Mouse (Mus musculus): ENCODE measurements around the gene Bcas2. TPM values are rescaled to one million over a fixed set of nuclear protein-coding genes. Genes with fewer than 3 reads are reported as not detected.
"Not testable (repeated sequence)": the region's sequence is repeated elsewhere in the genome, so short reads cannot be mapped to it uniquely, and the experiment has no call there.

Bcas2 gene
- total RNA-seq, 2 experiments from 2014 or later: 66.8 to 75.5 TPM

DNA sequence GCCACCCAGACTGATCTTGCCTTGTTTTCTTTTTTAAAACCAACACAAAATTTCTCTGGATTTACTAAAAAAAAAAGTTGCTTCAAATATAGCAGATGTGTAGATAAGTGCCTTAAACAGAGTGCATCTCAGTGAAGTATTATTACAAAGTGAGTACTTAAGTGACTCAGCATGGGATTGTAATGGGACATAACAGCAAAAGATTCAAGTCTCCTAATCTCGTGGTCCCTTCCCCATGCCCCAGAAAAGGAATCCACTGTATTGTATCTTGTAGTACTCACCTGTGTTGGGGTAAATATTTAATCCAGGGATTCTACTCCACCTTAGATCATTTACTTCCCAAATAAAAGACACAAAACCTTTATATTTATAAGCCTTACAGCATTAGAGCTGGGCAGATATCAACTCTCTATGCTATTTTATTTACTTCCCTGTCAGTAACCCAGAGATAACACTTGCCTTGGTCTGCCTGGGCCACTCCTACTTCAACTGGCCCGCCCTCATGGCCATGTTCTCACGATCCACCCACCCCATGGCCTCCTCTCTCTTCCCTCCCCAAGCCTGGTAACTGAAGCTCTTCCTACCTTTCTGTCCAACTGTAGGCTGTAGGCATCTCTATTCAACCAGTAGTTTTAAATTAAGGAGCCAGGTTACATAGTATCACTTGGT, 12.1 kb upstream of the Bcas2 start:
- DNase-seq (ENCODE audit: low spot score in 2 of 2): no peak

DNA sequence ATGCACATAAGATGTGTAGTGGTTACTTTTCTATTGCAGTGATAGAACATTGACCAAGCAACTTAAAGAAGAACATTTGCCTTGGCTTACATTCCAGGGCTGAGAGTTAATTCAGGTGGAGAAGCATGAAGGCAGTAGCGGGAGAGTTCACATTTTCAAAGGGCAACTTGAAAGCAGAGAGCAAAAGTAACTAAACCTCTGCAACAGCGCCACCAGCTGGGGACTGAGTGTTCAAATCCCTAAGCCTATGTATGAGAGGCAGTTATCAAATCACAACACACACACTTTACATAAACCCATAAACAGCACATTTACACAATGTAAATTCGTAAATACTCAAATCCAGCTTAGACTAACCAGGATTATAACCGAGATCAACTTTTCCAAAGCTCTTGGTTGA, 1.7 kb upstream of the Bcas2 start:
- peak; percentile 26 to 60 for DNase-seq (ENCODE audit: low spot score in 2 of 2)

DNA sequence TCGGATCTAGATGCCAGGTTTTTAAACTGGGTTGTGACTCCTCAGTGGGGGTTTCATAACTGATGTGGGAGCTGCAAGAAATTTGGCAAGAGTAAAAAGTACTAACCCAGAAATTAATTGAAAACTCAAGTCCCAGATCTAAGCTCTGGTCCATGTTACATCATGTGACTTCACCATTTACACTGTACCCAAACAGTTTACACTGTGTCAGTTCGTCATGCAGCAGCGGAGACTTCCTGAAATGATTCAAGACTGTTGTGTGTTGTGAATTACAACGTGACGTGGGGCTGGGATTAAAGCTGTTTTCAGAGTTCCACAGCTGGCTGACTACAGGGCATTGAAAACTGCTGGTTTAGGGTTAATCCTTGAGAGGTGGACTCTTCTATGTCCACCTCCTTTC, 1.2 kb downstream of the Bcas2 start:
- DNase-seq (ENCODE audit: low spot score in 2 of 2): no peak

- DNase-seq (ENCODE audit: low spot score in 2 of 2): no peak
Measured at GRCm38 (mm10) chr3:103176740-103177139, 5.3 kb downstream of the Bcas2 start.

DNA sequence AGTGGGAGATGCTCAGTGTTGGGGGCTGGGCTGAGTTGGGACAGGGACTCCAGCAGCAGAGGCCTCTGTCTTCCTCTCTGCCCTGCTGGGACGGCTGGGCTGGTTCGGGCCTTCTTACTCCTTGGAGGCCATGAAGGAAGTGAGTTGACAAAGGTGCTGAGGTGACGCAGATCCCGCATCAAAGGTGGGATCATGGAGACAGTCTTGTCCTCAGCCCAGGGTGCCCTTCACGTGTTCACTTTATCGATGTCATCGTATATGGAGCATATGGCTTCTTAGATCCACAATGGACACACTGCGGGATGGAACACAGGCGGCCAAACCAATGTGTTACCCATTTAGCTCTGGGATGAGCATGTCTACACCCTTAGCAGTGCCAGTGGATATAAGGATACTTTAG, 8.1 kb downstream of the Bcas2 start:
- no peak for DNase-seq (ENCODE audit: low spot score in 2 of 2)

- DNase-seq (ENCODE audit: low spot score in 2 of 2): no peak
Measured at GRCm38 (mm10) chr3:103181171-103181570, 9.7 kb downstream of the Bcas2 start.

- DNase-seq (ENCODE audit: low spot score in 2 of 2): no peak
Measured at GRCm38 (mm10) chr3:103182821-103183220, 11.4 kb downstream of the Bcas2 start.

- not testable (repeated sequence) for DNase-seq (ENCODE audit: low spot score in 2 of 2)
Measured at GRCm38 (mm10) chr3:103184467-103184866, 13.0 kb downstream of the Bcas2 start.

DNA sequence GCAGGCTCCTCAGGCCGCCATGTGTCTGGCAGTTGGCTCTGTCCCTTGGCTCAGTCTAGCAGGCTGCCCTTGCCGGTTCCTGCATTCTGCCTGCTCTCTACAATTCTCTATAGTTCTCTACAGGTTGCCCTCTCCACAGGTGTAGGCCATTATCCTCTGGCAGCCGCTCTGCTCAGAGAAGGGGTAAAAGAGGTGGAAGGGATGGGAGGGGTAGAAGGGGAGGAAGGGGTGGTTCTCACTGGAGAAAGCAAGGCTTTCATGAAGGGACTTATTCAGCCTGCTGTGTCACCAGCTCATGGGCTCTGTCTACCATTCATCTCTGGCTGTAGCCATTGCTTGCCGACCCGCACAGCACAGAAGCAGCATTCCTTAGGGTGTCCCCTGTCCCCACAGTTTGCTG, 17.0 kb downstream of the Bcas2 start:
- DNase-seq (ENCODE audit: low spot score in 2 of 2): no peak

GRCm38 (mm10) chr3:103188856-103189255, 17.4 kb downstream of the Bcas2 start:
- DNase-seq (ENCODE audit: low spot score in 2 of 2): no peak

DNA sequence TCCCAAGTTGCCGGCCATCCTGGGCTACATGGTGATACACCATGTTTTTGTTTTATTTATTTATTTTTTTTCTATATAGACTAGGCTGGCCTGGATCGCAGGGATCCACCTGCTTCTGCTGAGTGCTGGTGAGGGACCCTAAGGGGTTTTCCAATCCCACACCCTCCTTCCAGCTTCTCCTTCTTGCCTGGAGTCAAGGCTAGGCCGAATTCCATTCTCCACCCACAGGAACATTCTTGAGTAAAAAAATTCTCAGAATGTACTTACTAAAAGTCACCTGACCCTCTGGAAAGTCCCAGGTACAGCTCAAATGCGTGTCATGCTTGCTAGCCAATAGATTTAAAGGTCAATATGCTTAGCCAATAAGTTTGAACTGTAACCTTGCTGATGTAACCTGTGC, 20.7 kb downstream of the Bcas2 start:
- no peak for DNase-seq (ENCODE audit: low spot score in 2 of 2)

- DNase-seq (ENCODE audit: low spot score in 2 of 2): no peak
Measured at GRCm38 (mm10) chr3:103193186-103193585, 21.7 kb downstream of the Bcas2 start.

- no peak for DNase-seq (ENCODE audit: low spot score in 2 of 2)
Measured at GRCm38 (mm10) chr3:103196320-103196823, 24.9 kb downstream of the Bcas2 start.

GRCm38 (mm10) chr3:103199386-103199785, 27.9 kb downstream of the Bcas2 start:
- DNase-seq (ENCODE audit: low spot score in 2 of 2): no peak

DNA sequence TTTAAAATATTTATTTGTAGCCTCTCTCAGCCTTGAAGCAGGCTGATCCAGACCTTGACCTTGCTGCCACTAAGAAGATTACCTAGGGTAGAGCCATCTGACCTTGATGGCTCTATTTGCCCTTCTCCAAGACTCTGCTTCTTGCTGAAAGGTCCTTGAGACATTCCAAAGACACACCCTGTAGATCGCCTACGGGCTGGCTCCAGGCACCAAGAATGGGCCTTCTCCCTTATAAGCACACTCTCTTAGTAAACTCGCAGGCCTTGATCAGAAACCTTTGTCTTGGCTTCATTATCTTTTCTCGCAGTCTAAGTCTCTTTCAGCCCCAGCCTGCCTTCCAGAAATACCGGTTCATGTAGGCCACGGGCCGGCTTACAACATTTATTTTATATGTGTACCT, 29.6 kb downstream of the Bcas2 start:
- DNase-seq (ENCODE audit: low spot score in 2 of 2): not testable (repeated sequence)

GRCm38 (mm10) chr3:103203554-103203953, 32.1 kb downstream of the Bcas2 start:
- DNase-seq (ENCODE audit: low spot score in 2 of 2): no peak

- no peak for DNase-seq (ENCODE audit: low spot score in 2 of 2)
Measured at GRCm38 (mm10) chr3:103204445-103204844, 33.0 kb downstream of the Bcas2 start.

- DNase-seq (ENCODE audit: low spot score in 2 of 2): no peak
Measured at GRCm38 (mm10) chr3:103206393-103206792, 34.9 kb downstream of the Bcas2 start.

GRCm38 (mm10) chr3:103207749-103208148, 36.3 kb downstream of the Bcas2 start:
- no peak for DNase-seq (ENCODE audit: low spot score in 2 of 2)

DNA sequence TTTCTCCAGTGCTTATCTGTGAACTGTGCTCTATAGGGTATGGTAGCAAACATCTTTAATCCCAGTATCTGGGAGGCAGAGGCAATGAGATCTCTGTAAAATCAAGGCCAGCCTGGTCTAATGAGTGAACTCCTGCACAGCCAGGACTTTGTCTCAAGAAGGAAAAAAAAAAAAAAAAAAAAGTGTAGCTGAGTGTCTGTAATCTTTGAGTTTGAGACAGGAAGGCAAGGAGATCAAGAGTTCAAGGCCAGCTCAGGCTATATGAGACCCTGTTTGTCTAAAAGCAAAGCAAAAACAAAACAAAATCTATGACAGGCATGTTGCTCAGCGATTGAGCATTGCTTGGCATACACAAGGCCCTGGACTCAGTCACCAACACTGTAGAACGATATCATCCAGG, 36.8 kb downstream of the Bcas2 start:
- DNase-seq (ENCODE audit: low spot score in 2 of 2): no peak

DNA sequence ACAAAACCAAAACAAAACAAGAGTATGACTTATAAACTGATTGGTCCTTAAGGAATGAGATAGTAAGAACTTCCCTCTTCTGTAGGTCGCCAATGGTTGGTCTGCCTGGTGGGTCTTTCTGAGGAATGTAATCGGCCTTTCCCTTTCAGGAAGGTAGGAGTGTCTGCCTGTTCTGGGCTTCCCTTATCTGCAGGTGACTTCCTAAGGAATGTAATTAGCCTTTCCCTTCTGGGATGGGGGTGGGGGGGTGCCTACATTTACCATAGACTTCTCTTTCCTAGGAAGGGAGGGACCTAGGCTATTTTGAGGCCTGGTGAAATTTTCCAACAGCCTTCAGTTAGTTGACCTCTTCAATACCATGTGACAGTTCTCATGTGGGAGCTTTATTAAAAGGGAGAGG, 39.6 kb downstream of the Bcas2 start:
- DNase-seq (ENCODE audit: low spot score in 2 of 2): no peak

- no peak for DNase-seq (ENCODE audit: low spot score in 2 of 2)
Measured at GRCm38 (mm10) chr3:103212142-103212541, 40.7 kb downstream of the Bcas2 start.

GRCm38 (mm10) chr3:103213537-103213936, 42.1 kb downstream of the Bcas2 start:
- no peak for DNase-seq (ENCODE audit: low spot score in 2 of 2)

All from adrenal gland, postnatal 4 days (tissue).